Mouse (Mus musculus) B cell, adult 2 months (primary cell): ENCODE results near the gene Ift22.
A peak's percentile ranks its signal among the peaks of the same experiment; 100 is the strongest.
"Not testable (repeated sequence)": the region's sequence is repeated elsewhere in the genome, so short reads cannot be mapped to it uniquely, and the experiment has no call there.

Experiments
- DNase-seq, 2 experiments: peaks; one replicate each; pipeline ENCODE4 v3.0.0; 2022

Ift22 gene

GRCm38 (mm10) chr5:136949551-136950336, 41.8 kb downstream of the Ift22 start:
- not testable (repeated sequence) for DNase-seq

GRCm38 (mm10) chr5:136950521-136950920, 42.6 kb downstream of the Ift22 start:
- no peak for DNase-seq

DNA sequence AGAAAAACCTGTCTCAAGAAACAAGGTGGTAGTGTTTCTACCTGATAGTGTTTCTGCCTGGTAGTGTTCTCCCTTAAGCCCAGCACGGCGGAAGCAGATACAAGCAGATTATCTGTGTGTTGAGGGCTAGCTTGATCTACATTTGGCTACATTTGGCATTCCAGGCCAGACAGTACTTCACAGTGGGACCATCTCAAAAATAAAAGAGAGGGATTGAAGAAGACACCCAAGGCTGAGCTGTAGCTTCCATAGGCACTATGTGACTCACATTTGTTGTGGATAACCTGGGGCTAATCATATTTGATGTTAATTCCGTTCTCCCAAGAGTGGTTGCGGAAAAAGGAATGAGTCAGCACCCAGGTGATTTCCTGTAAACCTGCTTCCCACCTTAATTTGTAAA, 44.2 kb downstream of the Ift22 start:
- no peak for DNase-seq

GRCm38 (mm10) chr5:136953015-136953414, 45.1 kb downstream of the Ift22 start, which contains the start of gene Fis1:
Gene Fis1, plus strand, starts transcription at chr5:136953275.
- peak; percentile 69 to 71 for DNase-seq

- DNase-seq = no peak
These were observed 45.5 kb downstream of the Ift22 start for GRCm38 (mm10) chr5:136953440-136953951.

DNA sequence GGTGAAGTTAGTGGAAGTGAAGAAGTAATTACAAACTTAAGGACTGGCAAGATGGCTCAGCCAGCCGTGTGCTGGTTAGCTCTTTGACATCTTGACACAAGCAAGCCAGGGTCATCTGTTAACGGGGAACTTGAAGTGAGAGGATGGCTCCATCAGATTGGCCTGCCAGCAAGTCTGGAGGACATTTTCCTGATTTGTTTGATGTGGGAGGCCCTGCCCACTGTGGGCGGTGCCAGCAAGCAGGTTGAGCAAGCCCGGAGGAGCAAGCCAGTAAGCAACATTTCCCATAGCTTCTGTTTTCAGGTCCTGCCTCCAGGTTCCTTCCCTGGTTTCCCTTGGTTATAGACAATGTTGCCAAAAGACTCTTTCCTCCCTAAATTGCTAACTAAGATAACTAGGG, 47.7 kb downstream of the Ift22 start:
- DNase-seq = no peak

DNA sequence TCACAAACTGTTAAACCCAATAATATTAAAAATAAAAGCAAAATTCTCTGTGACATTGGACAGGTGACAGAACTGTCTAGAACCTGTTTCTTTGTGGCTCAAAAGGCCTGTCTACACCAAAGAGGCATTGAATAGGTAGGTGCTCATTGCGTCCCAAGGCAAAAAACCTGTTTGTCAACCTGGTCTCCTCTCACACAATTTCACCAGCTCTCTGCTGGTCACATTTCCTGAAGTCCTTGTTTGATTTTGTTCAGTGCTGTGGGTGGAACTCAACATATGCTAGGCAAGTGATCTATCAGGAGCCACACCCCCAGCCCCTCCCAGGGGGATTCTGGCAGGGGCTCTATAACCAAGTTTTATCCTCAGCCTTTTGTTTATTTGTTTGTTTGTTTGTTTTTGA, 49.3 kb downstream of the Ift22 start:
- no peak for DNase-seq

- no peak for DNase-seq
These were observed 51.1 kb downstream of the Ift22 start for GRCm38 (mm10) chr5:136958991-136959605.

DNA sequence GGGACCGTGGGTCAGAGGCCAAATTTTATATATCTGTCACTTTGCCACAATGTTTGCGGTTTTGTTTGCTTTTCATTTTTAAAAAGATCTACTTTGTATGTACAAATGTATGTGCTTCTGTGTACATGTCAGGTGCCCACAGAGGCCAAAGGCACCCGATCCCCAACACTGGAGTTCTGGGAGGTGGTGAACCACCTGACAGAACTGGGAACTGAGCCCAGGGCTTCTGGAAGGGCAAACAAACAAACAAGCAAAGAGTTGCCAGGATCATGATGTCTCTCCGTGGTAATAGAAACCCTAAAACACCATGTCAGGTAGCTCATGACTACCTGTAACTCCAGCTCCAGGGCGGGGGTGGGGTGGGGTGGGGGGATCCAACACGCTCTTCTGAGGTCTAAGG, 52.1 kb downstream of the Ift22 start:
- DNase-seq = no peak

DNA sequence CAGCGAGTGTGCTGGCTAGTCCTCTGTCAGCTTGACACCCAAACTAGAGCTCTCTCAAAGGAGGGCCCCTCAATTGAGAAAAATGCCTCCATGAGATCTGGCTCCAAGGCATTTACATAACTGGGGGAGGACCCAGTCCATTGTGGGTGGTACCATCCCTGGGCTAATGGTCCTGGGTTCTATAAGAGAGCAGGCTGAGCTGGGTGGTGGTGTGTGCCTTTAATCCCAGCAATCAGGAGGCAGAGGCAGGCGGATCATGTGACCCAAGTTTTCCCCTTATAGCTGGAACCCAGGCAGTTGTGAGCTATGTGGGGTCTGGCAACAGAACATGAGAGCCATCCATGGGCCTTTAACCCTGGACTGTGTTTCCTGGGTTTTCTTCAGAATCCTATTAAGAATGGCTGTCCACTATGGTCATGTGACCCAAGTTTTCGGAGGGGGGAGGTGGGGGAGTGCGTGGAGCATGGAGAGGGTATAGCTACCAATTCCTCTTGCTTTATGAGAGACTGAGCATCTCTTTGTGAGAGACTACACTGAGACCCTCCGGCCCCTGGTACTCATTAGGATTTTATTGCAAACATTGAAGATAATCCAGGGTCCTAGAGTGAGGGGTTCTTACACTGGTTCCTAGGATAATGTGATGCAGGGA, 53.5 kb downstream of the Ift22 start:
- no peak for DNase-seq

GRCm38 (mm10) chr5:136961983-136962461, 54.1 kb downstream of the Ift22 start:
- DNase-seq = peak; percentile 90 to 93

DNA sequence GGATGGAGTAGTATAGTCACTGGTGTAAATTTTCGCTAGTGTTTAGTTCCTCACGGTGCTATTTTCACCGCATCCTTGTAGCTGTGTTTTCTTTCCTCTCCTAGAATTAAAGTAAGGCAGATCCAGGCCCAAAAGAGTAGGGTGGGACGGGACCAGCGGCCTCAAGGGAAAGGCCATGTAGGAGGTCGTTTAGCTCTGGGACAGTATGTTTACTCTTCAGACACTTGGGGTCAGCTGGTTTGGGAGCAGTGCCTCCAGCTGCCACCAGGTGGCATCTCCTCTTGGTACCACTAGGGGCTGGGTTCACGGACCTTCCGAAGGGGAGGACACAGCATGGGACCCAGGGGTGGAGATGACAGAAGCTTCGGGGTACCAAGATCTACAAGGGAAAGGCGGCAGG, 54.6 kb downstream of the Ift22 start:
- peak; percentile 86 to 88 for DNase-seq

DNA sequence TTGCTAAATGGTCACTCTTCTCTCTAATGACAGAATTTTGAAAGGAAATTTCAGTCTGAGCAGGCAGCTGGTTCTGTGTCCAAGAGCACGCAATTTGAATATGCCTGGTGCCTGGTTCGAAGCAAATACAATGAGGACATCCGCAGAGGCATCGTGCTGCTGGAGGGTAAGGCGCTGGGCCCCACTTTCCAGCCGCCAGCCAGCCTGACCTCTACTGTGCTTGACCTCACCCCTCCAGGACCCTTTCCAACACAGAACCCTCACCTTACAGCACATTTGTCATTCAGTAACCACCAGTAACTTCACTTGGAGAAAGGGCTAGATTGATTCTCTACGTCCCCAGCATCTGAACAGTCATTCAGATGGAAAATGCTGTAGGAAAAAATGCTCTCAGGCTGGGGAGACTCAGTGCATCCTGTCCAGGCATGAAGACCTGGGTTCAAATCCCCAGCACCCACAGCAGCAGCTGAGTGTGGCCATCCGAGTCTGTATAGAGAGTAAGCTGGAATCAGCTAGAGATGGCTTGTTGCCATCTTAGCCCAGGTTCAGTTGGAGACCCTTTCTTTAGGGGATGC, 55.1 kb downstream of the Ift22 start:
- no peak for DNase-seq
